Mouse (Mus musculus) testis, adult 2 months (tissue): ENCODE measurements at regions not wholly inside any gene's neighbourhood (a gene's known extent, or its start where the extent isn't known, plus 50 kb on each side); places are given as distances from the start of the nearest gene placed in this dataset.

Source experiments
- CTCF ChIP-seq: fragments of 200-500 bp; IDR thresholded peaks from 2 replicates; pipeline ENCODE4 v1.5.1; 2012; ENCODE audit warnings: low read depth, mild to moderate bottlenecking, inconsistent platforms, low read length, moderate library complexity; ENCODE audit not compliant: control insufficient read depth, insufficient read depth, insufficient replicate concordance
- POLR2A ChIP-seq: fragments of 200-500 bp; IDR thresholded peaks from 2 replicates; pipeline ENCODE4 v1.6.1; 2012; ENCODE audit warnings: low read depth, mild to moderate bottlenecking, inconsistent platforms, low read length, moderate library complexity; ENCODE audit not compliant: control insufficient read depth

DNA sequence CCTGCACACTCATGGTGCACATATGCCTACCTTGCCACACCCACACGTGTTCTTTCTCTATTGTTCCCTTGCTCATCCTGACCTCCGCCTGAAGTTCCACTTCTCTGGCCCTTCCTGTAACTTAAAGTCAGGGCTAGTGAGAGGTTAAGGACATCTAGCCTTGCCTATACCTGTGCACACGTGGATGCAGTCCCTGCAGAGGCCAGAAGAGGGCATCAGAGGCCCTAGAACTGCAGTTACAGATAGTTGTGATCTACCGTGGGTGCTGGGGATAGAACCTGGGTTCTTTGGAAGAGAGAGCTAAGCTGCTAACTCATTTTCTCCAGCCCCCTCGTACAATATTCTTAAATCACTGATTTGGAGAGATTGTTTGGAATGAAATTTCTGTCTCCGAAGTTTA is 62.7 kb upstream of the Slc25a13 start:
- TF ChIP-seq CTCF (peak; percentile 72; the same call in 1 of the 2 replicates), POLR2A (no peak)
